Mouse (Mus musculus) kidney, adult 2 months (tissue): Measurements from ENCODE around the gene Hcls1. TPM values are rescaled to one million over a fixed set of nuclear protein-coding genes. Genes with fewer than 3 reads are reported as not detected.
A peak's percentile ranks its signal among the peaks of the same experiment; 100 is the strongest.

ENCODE experiments used
- DNase-seq: peaks from one replicate; pipeline ENCODE4 v3.0.0; 2021
- H3K27ac ChIP-seq: fragments of 200-500 bp; 2 replicates; pipeline ENCODE4 v1.5.1; 2012; ENCODE audit warnings: low read depth, low read length, control low read depth, inconsistent platforms; ENCODE audit not compliant: insufficient read depth
- H3K27me3 ChIP-seq: fragments of 200-500 bp; replicated peaks from 2 replicates; pipeline ENCODE4 v1.6.1; 2012; ENCODE audit warnings: mild to moderate bottlenecking, moderate library complexity, low read length, inconsistent platforms; ENCODE audit not compliant: control insufficient read depth, insufficient read depth
- H3K36me3 ChIP-seq: fragments of 200-500 bp; 2 replicates; pipeline ENCODE4 v1.6.1; 2012; ENCODE audit warnings: mild to moderate bottlenecking, moderate library complexity, low read length, inconsistent platforms; ENCODE audit not compliant: control insufficient read depth, insufficient read depth
- H3K4me1 ChIP-seq: fragments of 200-500 bp; 2 replicates; pipeline ENCODE4 v1.6.1; 2011; ENCODE audit warnings: low read length; ENCODE audit not compliant: control insufficient read depth, insufficient read depth
- H3K4me3 ChIP-seq: fragments of 200-500 bp; 2 replicates; pipeline ENCODE4 v1.5.1; 2011; ENCODE audit warnings: mild to moderate bottlenecking, low read depth, low read length, control low read depth; ENCODE audit not compliant: insufficient read depth
- CTCF ChIP-seq: fragments of 200-500 bp; conservative IDR thresholded peaks from 2 replicates; pipeline ENCODE4 v1.5.1; 2011; ENCODE audit warnings: low read depth, mild to moderate bottlenecking, control low read depth, low read length, moderate library complexity, mixed read lengths; ENCODE audit not compliant: insufficient read depth, insufficient read length
- POLR2A ChIP-seq: fragments of 200-500 bp; IDR thresholded peaks from one replicate; pipeline ENCODE4 v1.6.1; 2011; ENCODE audit warnings: low read depth, low read length, control low read depth
- WGBS: fragments of 180-500 bp; shearing (Covaris S2); methylation state at CpG from one replicate; pipeline ENCODE4 v1.1.7; 2018; 5-methylcytosine and 5-hydroxymethylcytosine counted together
- polyA plus RNA-seq: library from polyadenylated mRNA; depleted of rRNA; stranded (reverse); fragments of >200 nt; gene quantifications from 2 replicates; pipeline ENCODE4 v1.2.3, GENCODE M21; 2012; rRNA removed

Hcls1 gene
- polyA plus RNA-seq = 5.8 and 10.9 TPM in 2 replicates

DNA sequence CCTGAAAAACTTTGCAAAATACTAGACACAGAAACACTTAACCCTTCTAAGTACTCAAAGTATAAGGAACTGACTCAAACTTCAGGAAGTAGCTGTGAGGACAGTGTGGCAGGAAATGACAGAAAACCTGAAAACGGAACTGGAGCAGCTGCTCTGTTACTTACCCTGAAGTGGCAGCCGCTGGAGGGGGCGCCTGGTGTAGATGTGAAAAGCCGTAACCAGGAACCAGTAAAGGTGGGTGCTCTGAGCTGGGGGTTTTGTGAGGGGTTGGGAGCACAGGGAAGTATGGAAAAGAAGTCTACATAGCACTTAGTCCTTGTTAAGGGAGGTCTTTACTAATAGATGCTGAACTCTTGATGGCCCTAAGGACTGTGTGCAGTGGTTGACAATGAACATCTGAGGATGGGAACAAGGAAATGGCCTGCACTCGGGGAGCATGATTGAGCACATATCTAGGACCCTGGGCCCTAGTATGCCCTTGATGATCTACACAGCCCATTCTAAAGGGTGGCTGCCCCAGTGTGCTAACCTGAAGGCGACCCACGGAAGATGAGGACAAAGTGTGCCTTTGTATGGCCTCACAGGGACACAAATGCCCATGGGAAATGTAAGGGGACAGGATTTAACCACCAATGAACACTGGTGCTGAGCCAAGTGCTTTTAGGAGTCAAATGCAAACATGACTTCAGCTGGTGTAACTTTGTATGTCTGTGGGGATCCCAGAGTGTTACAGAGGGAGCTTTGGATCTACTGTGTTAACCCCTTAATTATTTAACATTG is at the start of gene Hcls1:
Hcls1 (plus strand) TSS at position 143 of the 780 bp plus-strand sequence.
- Histone ChIP-seq H3K4me3 (peak within 1 kb of the TSS; percentile 41), H3K4me1 (peaks cover 6% of the 10 kb centered on the region; the same call in 1 of the 2 replicates), H3K36me3 (no peaks in the 10 kb centered on the region; the same call in 1 of the 2 replicates), H3K27me3 (no peaks in the 10 kb centered on the region), H3K27ac (peak within 1 kb of the TSS; percentile 57)
- DNase-seq = peak; percentile 42
- 73% methylated on average over 7 of the region's 7 CpGs for WGBS
- no peak for TF ChIP-seq CTCF
- TF ChIP-seq POLR2A = no peak

DNA sequence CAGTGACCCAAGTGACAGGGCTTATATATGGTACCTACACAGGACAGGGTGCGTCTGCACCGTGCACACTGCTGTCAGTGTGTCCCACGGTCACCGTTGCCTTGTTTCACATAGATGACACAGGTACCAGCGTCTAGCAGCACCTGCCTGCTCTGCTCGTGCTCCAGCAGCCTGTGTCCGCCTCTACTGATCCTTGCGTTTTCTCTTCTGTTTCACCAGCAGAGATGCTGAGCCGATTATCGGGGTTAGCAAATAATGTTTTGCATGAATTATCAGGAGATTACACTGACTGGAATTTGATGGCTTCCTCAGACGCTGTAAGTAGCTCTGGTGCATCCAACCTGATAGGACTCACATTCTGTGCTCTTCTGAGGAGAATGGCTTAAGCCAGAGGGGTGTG is 48.9 kb upstream of the Hcls1 start:
- WGBS = 91% methylated on average over 11 of the region's 11 CpGs
- Histone ChIP-seq H3K36me3 (no peaks in the 10 kb centered on the region; the same call in 1 of the 2 replicates), H3K4me3 (no peak overlapping the region), H3K27me3 (no peaks in the 10 kb centered on the region), H3K4me1 (no peaks in the 10 kb centered on the region), H3K27ac (no peak overlapping the region)
- DNase-seq = no peak
- TF ChIP-seq POLR2A = no peak
- TF ChIP-seq CTCF = no peak

DNA sequence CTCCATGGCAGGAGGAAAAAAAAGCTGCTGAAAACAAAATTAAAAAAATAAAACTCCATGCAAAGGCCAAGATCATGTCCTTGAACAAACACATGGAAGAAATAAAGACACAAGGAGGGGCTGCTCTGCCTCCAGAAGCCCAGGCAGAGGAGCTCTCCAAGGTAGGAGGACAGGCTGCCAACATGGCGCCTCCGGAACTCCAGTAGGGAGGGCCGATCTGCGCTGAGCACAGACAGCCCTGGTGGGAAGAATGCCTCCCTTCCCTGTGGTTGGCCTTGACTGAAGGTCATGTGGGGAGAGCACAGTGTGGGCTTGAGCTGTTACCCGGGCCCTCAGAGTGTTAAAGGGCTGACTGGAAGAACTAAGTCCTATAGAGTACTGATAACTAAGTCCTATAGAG is 47.2 kb upstream of the Hcls1 start:
- no peak overlapping the region for H3K4me3 ChIP-seq
- DNase-seq = no peak
- no peaks in the 10 kb centered on the region for H3K27me3 ChIP-seq
- 82% methylated on average over 5 of the region's 5 CpGs for WGBS
- no peaks in the 10 kb centered on the region for H3K4me1 ChIP-seq
- peaks cover 2% of the 10 kb centered on the region for H3K36me3 ChIP-seq
- H3K27ac ChIP-seq = no peak overlapping the region
- TF ChIP-seq POLR2A = no peak
- TF ChIP-seq CTCF = no peak

DNA sequence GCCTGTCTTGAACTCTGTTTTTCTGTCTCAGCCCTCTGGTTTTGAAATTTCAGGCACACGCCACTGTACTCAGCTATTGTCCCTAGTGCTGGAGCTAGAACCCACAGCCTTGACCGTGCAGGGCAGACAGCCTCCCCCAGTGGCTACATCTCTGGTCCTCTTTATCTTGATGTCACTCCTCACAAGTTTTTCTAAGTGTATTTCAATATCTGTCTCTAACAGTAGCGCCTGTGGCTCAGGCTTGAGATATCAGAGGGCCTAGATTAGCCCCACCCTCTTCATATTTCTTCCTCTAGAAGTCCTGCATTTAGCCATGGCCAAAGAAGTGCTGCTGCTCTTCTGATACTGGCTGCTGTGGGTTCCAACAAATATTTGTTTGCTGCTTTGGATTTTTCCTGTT is 44.2 kb upstream of the Hcls1 start:
- H3K36me3 ChIP-seq = peaks cover 2% of the 10 kb centered on the region
- 93% methylated on average over 3 of the region's 3 CpGs for whole genome bisulfite sequencing
- H3K4me3 ChIP-seq = no peak overlapping the region
- H3K4me1 ChIP-seq = no peaks in the 10 kb centered on the region
- DNase-seq = no peak
- no peak for TF ChIP-seq CTCF
- TF ChIP-seq POLR2A = no peak
- H3K27me3 ChIP-seq = no peaks in the 10 kb centered on the region
- no peak overlapping the region for H3K27ac ChIP-seq

DNA sequence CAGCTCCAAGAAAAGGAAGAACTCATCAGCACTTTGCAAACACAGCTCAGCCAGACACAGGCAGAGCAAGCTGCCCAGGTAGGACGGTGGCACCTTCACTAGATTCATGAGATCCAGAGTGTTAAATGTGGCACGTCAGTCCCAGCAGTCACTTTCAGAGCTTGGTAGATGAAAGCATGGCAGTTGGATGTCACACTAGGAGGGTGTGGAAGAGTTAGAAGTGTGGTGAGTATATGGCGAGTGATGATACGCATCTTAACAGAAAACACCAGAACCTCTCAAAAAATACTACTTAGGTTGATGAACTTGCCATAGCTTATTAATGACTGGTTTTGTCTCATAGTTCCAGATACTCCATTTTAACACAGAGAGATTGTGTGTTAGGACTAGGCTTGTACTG is 43.4 kb upstream of the Hcls1 start:
- no peak for DNase-seq
- Histone ChIP-seq H3K27ac (no peak overlapping the region), H3K27me3 (no peaks in the 10 kb centered on the region), H3K4me3 (no peak overlapping the region), H3K36me3 (peaks cover 2% of the 10 kb centered on the region), H3K4me1 (no peaks in the 10 kb centered on the region)
- TF ChIP-seq POLR2A (no peak), CTCF (no peak)
- 92% methylated on average over 4 of the region's 4 CpGs for WGBS

DNA sequence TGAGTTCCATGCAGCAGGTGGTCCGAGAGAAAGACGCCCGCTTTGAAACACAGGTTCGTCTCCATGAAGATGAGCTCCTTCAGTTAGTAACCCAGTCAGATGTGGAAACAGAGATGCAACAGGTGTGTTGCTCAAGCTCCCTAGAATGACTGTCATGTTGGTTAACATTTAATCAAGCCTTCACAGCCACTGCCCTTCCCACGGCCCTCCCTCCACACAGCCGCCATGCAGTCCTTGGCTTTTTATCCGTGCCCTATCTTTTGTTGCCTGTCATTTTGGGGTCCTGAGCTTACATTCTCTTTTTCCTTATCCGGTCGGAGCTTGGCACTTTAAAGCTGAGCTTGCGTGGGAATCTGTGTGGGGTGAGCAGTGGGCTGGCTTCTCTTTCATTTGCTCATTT is 41.5 kb upstream of the Hcls1 start:
- Histone ChIP-seq H3K36me3 (peaks cover 4% of the 10 kb centered on the region), H3K27me3 (no peaks in the 10 kb centered on the region), H3K27ac (no peak overlapping the region), H3K4me3 (no peak overlapping the region), H3K4me1 (no peaks in the 10 kb centered on the region)
- 70% methylated on average over 10 of the region's 10 CpGs for WGBS
- DNase-seq = peak; percentile 5
- TF ChIP-seq POLR2A = no peak
- no peak for TF ChIP-seq CTCF

DNA sequence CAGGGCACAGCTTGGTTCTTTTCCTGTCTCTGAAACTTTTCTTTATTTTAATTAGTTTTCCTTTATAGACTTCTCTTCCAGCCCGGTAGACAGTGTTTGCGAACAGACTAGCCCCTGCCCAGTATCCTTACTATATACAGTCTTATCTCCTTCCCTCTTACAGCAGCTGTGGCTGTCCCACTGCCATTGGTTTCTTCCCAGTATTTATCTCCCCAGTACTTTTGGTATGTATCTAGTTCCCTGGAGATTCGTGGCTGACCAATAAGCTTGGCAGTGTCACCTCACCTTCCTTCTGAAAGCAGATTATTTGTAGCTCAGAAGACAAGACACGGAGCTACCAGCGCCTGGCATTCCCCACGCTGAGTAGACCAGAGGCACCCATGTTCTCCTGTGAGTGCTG is 38.1 kb upstream of the Hcls1 start:
- Histone ChIP-seq H3K27ac (no peak overlapping the region), H3K36me3 (peaks cover 4% of the 10 kb centered on the region), H3K4me1 (no peaks in the 10 kb centered on the region), H3K4me3 (no peak overlapping the region), H3K27me3 (no peaks in the 10 kb centered on the region)
- no peak for TF ChIP-seq CTCF
- 96% methylated on average over 6 of the region's 6 CpGs for WGBS
- no peak for DNase-seq
